Mouse (Mus musculus) megakaryocyte-erythroid progenitor cell, adult 5 weeks (primary cell): ENCODE results near the gene Krt15. TPM values are rescaled to one million over a fixed set of nuclear protein-coding genes. Genes with fewer than 3 reads are reported as not detected.

ENCODE experiments used
- polyA plus RNA-seq: library from polyadenylated mRNA; stranded (reverse); fragments of >175 nt; gene quantifications from 2 replicates; pipeline ENCODE4 v1.2.3, GENCODE M21; 2012

The Krt15 gene
- not detected in 2 replicates for polyA plus RNA-seq

DNA sequence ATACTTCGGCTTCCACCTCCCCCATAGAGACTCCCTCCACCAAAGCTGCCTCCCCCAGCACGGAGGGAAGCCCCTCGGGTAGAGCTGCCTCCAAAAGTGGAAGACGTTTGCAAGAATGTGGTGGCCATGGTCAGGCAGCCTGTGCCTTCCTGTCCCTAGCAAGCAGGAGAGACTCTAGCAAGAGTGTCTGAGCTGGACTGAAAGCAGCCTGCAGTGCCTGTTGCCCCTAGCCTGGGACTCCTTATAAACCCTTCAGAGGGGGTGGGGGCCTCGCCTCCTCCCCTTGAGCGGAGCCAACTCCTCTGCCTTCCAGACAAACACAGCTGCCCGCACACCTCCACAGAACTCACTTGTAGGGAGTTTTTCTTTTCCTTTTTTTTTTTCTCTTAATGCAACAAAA, at the start of gene Krt15:
Gene Krt15 (minus strand): TSS at position 198 of the 400 bp plus-strand sequence.

GRCm38 (mm10) chr11:100148615-100149330, 13.0 kb upstream of the Krt15 start, which contains the start of gene Krt19:
Krt19 (minus strand) TSS chr11:100148665.

GRCm38 (mm10) chr11:100121466-100121865, 14.3 kb downstream of the Krt15 start, which contains the start of gene Krt13:
Krt13 (minus strand) TSS chr11:100121566.

DNA sequence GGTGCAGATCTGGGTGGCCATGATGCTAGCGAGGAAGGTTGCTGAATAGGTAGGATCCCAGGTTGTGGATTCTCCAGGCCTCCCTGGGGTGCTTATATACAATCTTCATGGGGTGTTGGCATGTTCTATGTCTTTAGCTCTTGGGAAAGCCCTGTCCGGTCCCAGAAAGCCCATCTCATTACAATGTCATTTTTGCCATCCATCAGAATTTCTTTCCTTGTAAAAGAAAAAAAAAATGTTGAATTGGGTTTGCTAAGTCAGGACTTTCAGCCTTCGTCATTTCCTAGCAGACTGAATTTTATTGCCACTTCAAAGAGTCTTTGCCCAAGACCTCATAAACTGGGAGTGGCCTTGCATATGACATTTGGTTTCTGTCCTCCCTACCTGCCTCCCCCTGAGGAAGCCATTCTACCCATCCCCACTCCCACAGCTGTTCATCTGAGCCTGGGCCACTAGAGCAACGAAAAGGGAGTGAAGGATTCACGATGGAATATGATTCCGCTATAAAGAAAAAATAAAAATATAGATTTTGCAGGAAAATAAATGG, 30.1 kb downstream of the Krt15 start, which contains the start of gene Krt36:
Gene Krt36 (minus strand): TSS at position 51 of the 547 bp plus-strand sequence.

GRCm38 (mm10) chr11:100096141-100096540, 39.6 kb downstream of the Krt15 start, which contains the start of gene Krt35:
Krt35 (minus strand) TSS chr11:100096241.

DNA sequence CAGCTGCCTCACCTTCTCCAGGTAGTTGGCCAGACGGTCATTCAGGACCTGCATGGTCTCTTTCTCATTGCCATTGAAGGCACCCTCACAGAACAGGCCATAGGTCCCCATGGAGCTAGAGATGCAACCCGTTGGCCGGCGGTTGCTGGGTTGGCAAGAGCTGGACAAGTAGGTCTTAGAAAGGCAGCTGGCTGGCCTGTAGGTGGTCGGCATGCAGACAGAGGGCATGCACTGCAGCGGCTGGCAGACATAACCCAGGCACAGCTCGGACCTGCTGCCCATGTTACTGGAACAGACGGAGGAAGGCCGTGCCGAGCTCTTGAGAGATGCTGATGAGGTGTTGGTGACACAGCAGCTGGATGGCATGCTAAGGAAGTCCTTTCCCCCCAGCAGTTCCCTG, 47.9 kb downstream of the Krt15 start, which contains the start of gene Krt32:
Gene Krt32 (minus strand): TSS at position 366 of the 400 bp plus-strand sequence.

Other genes starting within 250 kb of the Krt15 start
- not detected in 2 replicates for gene Krtap31-1, start 228.0 kb downstream of the Krt15 start, polyA plus RNA-seq
- not detected in 2 replicates for gene Gm11565, start 221.2 kb downstream of the Krt15 start, polyA plus RNA-seq
- not detected in 2 replicates for gene Krtap31-2, start 199.6 kb downstream of the Krt15 start, polyA plus RNA-seq
- gene Krtap9-5, start 187.5 kb downstream of the Krt15 start, polyA plus RNA-seq: not detected in 2 replicates
- not detected in 2 replicates for gene Krtap29-1, start 156.9 kb downstream of the Krt15 start, polyA plus RNA-seq
- gene Krtap16-1, start 149.3 kb downstream of the Krt15 start, polyA plus RNA-seq: not detected in 2 replicates
- gene Krtap17-1, start 141.9 kb downstream of the Krt15 start, polyA plus RNA-seq: not detected in 2 replicates
- not detected in 2 replicates for gene Krt33a, start 119.7 kb downstream of the Krt15 start, polyA plus RNA-seq
- gene Krt33b, start 106.1 kb downstream of the Krt15 start, polyA plus RNA-seq: not detected in 2 replicates
- not detected in 2 replicates for gene Krt34, start 94.4 kb downstream of the Krt15 start, polyA plus RNA-seq
- gene Krt31, start 85.4 kb downstream of the Krt15 start, polyA plus RNA-seq: not detected in 2 replicates
- not detected in 2 replicates for gene Krt32, start 47.7 kb downstream of the Krt15 start, polyA plus RNA-seq
- gene Krt35, start 39.7 kb downstream of the Krt15 start, polyA plus RNA-seq: not detected in 2 replicates
- gene Krt36, start 30.3 kb downstream of the Krt15 start, polyA plus RNA-seq: not detected in 2 replicates
- not detected in 2 replicates for gene Krt13, start 14.4 kb downstream of the Krt15 start, polyA plus RNA-seq
- not detected in 2 replicates for gene Krt19, start 12.7 kb upstream of the Krt15 start, polyA plus RNA-seq
- gene Krt9, start 57.3 kb upstream of the Krt15 start, polyA plus RNA-seq: not detected in 2 replicates
- 0.14 and 0.15 TPM in 2 replicates for gene Krt14, start 71.6 kb upstream of the Krt15 start, polyA plus RNA-seq
- gene Krt16, start 113.0 kb upstream of the Krt15 start, polyA plus RNA-seq: not detected in 2 replicates
- gene Krt17, start 125.1 kb upstream of the Krt15 start, polyA plus RNA-seq: 0.05 and 0.16 TPM in 2 replicates
- gene Krt42, start 133.9 kb upstream of the Krt15 start, polyA plus RNA-seq: not detected in 2 replicates
- gene Eif1, start 184.0 kb upstream of the Krt15 start, polyA plus RNA-seq: 431 and 615 TPM in 2 replicates
- gene Gast, start 198.5 kb upstream of the Krt15 start, polyA plus RNA-seq: not detected in 2 replicates
- 0.16 and 0.30 TPM in 2 replicates for gene Hap1, start 220.2 kb upstream of the Krt15 start, polyA plus RNA-seq